Mouse (Mus musculus) effector memory CD4-positive, alpha-beta T cell, adult 5 months (primary cell): ENCODE results near the gene Stx2. TPM values are rescaled to one million over a fixed set of nuclear protein-coding genes. Genes with fewer than 3 reads are reported as not detected.

Experiments used
- polyA plus RNA-seq: library from polyadenylated mRNA; unstranded; fragments of 100-300 nt; shearing (Covaris generic); gene quantifications from one replicate; pipeline ENCODE4 v1.2.1, GENCODE M21; 2017

The Stx2 gene
- polyA plus RNA-seq: 4.4 TPM

GRCm38 (mm10) chr5:129008412-129008826 lies at the start of gene Stx2:
Gene Stx2 (minus strand): TSS chr5:129008574.

GRCm38 (mm10) chr5:129019497-129020299 lies 11.3 kb upstream of the Stx2 start, which contains the start of gene Ran:
Gene Ran (plus strand): TSS chr5:129020069.

GRCm38 (mm10) chr5:128953278-128954070 lies 54.9 kb downstream of the Stx2 start, which contains the start of gene Rimbp2:
Gene Rimbp2 (minus strand): TSS chr5:128953486.

Other genes with a start within 250 kb of the Stx2 start
- not detected for gene Rimbp2, start 55.1 kb downstream of the Stx2 start, polyA plus RNA-seq
- gene Ran, start 11.5 kb upstream of the Stx2 start, polyA plus RNA-seq: 149 TPM
- gene Adgrd1, start 88.2 kb upstream of the Stx2 start, polyA plus RNA-seq: 0.24 TPM